Mouse (Mus musculus): ENCODE measurements around the gene Sirt4.

The Sirt4 gene

DNA sequence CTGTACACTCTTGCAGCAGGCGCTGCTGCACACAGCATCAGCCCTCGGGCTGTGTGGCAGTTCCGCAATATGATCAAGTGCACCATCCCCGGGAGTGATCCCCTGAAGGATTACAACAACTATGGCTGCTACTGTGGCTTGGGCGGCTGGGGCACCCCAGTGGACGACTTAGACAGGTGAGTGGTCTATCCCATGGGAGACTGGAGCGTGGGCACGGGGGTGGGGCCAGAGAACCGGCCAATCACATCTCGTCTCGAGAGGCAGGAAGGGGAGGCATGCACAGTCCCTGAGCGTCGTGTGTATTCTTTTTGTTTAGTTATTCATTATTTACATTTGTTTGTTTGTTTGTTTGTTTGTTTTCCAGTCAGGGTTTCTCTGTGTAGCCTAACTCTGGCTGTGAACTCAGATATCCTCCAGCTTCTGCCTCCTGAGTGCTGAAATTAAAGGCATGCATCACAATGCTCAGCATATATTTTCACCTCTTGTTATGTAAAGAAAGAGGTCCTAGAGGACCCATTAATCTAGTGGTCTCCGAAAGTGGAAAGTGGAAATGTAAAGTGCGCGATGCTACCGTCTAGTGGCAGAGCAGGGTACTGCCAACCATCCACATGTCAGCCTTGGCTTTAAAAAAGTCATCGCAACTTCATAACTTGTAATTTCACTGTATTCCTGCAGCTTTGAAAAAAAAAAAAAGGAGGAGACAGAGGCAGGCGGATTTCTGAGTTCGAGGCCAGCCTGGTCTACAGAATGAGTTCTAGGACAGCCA, 13.6 kb downstream of the Sirt4 start:
- DNase-seq (ENCODE audit: low read depth, low spot score), result peak; percentile 63

DNA sequence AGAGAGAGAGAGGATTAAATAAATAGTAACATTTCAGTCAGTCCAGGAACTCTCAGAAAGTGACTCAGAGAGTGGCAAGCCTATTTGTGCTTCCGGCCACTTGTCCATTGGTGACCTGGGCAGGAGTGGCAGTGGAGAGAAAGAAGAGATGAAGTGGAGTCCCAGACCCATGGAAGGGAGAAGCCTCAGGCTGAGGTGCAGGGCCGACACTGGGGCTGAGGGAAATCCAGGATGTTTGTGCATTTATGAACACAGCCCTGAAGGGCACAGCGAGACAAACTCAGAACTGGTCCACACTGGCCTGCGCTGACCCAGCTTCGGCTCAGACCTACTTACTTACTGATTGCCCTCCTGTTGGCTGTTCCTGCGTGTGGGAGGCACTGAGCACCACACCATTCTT, 14.7 kb downstream of the Sirt4 start:
- no peak for DNase-seq (ENCODE audit: low read depth, low spot score)

DNA sequence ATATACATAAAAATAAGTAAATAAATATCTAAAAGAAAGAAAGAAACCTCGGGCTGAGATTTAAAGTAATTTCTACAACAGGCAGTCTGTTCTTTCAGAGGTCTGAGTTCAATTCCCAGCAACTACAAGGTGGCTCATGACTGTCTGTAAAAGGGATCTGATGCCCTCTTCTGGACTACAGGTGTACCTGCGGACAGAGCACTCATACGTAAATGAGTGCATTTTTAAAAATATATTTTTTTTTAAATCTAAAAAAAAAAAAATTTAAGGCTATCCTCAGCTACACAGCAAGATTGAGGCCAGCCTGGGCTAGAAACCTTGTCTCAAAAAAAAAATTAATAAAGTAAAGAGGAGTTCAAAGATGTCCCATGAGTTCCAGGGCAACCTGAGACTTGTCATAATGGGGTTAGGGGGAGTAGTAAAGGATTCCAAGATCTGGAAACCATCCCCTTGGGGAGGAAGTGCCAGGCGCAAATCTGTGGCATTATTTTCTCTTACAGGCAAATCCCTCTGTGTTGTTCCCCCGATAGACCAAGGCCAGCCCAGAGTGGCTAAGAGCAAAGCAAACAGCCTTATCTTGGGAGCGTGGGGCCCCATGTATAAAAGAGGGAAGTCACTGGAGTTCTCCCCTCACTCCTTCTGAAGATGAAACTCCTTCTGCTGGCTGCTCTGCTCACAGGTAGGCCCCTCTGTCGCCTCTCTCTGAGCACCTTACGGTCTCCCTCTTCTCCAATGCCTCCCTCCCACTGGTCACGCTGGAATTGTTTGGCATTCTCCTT, 18.7 kb downstream of the Sirt4 start, which contains the start of gene Pla2g1b:
Gene Pla2g1b, plus strand, starts transcription at position 621 of the 779 bp plus-strand sequence.
- peak; percentile 52 for DNase-seq (ENCODE audit: low read depth, low spot score)

DNA sequence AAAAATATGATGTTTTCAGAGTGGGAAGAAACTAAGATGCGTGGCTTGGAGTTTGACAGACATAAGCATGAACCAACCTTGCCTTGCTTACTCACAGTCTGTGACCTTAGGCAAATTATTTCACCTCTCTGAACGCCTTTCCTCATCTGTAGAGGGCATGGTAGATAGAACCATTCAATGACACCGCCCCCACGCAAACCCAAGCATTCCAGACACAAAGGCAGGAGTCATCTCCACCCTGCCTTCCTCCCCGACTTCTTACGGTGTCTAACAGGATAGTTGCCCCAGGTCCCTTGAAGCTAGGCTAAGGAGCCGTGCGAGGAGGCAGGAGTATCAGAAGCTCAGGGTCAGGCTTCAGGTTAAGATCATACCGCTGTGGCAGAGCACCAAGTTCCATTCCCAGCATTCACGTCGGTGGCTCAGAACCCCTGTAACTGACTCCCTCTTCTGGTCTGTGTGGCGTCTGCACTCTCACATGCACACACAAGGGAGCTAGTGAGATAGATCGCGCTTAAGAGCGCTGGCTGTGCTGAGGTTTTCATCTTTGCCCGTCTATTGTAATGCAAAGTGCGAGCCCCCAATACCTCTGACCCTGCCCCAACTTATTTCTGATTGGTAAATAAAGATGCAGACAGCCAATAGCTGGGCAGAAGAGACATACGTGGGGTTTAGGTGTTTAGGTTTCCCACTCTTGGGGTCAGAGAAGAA, 20.0 kb downstream of the Sirt4 start:
- DNase-seq (ENCODE audit: low read depth, low spot score), result no peak

DNA sequence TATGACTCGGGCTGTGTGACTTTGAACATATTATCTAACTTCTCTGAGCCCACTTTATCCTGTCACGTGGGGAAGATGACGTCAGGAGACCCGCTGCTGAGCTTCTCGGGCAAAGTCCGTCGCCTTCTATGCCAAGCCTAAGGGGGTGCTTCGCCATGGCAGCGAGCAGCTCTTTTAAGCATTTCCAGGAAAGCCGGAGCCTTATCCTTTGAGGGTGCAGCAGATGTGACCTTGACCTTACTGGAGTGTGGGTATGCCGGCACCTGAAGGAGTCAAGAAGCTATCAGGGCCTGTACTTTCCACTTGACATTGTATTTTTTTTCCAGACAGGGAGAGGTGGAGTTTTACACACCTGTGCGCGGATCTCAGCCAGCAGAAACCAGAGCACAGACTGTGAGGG, 25.6 kb downstream of the Sirt4 start:
- no peak for DNase-seq (ENCODE audit: low read depth, low spot score)

DNA sequence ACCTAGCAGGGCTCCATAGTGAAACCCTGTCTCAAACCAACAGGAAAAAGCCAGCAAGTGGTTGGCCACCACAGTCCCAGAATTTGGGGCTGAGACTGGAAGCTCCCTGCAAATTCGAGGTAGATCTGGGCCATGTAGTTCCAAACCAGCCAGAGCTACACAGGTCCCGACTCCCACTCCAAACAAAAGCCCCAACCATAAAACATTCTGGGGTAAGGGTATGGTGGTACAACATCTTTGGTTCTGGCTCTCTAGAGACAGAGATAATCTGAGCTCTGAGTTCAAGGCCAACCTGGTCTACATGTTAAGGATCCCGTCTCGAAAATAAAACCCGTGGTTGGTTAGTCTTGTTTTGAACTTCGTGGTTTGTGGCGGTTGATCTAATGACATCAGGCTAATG, 28.7 kb downstream of the Sirt4 start:
- no peak for DNase-seq (ENCODE audit: low read depth, low spot score)

DNA sequence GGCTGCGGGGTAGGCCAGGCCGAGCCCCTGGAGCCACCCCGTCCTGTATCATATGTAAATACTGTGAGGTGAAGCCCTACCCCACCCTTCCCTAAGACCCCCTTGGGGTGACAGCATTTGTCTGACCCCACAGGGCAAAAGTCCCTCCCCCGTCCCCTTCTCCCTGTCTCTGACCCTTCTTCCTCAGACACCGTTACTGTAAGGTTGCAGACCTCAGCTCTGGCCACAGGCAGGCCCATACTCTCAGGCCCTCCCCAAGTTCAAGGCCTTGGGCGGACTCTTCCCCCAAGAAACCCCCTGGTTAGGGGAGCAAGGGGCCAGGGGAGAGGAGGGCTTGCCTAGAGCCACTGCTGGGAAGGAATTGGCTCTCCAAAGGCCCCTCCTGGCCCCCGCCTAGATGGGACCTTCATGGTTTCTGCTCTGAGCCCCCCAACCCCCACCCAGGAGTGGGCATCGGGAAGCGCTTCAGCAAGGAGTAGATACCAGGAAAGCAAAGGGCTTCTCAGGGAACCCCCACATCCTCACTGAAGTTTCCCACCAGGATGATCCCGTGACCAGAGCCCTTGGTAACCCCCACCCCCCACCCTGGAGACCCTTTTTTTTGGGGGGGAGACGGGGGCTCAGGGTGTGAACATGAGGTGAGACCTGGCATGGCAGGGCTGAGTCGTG, 30.0 kb downstream of the Sirt4 start:
- DNase-seq (ENCODE audit: low read depth, low spot score), result no peak

DNA sequence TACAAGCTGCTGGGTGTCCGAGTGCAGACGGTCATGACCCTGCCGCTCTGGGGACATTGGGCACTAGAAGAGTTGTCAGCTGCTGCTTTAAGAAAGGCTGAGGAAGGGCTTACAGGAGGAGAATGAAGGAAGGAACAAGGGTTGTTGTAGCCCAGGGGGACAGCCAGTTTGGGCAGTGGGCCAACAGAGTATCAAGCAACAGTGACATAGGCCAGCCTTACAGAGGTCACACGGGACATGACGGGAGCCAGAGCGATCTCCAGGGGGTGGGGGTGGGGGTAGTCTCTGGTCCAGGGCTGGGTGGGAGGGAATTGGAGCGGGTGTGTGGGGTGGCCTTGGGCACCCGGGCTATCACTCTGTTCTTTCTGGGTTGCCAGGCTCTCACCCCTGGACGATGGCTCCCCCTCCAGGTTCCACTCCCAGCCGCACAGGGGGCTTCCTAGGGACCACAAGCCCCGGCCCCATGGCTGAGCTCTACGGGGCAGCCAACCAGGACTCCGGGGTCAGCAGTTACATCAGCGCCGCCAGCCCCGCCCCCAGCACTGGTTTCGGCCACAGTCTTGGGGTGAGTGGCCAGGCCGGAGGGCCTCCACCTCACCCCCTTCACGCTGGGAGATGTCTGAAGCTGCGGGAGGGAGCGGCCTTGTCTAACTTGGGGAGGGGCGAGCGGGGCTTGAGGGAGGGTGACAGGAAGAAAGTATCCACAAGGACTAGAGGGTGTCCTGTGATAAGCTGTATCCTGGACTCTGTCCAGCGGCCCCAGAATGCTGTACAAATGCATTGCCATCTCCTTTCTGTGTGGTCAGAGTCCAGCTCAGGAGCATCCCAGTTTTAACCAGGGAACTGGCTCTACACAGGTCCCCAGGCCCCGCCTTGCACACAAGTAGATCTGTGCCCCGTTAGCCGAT, 33.9 kb downstream of the Sirt4 start:
- DNase-seq (ENCODE audit: low read depth, low spot score), result no peak

DNA sequence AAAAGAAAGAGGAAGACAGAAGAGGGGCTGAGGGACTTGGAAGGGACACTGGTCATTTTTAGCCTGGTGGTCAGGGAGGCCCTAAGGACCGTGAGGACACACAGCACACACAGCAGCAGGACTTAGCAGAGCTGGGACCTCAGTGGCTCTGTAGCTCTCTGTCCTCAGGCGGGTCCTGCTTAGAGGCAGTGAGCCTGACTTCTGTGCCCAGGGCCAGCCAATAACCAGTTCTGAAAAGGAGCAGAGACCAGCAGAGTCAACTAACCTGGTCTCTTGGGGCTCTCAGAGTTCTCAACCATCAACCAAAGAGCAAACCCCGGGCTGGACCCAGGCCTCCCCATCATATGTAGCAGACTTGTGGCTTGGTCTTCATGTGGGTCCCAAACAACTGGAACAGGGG, 35.3 kb downstream of the Sirt4 start:
- DNase-seq (ENCODE audit: low read depth, low spot score), result no peak

DNA sequence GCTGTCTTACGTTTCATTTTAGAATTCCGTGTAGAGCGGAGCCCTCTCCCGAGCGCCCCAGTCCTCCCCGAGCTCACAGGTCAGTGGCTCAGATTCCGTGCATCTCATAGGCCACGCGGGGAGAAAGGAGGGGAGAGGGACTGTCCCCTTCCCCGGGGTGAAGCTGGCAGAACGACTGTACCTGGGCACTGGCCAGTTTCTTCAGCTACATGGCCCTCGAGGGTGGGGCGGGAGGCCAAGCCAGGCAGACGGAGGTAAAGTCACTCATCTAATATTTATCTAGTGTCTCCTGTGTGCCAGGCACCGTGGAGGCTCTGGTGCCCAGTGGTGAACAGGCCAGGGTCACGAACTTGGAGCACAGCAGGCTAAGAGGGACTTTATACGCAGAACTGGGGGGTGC, 37.4 kb downstream of the Sirt4 start:
- no peak for DNase-seq (ENCODE audit: low read depth, low spot score)

DNA sequence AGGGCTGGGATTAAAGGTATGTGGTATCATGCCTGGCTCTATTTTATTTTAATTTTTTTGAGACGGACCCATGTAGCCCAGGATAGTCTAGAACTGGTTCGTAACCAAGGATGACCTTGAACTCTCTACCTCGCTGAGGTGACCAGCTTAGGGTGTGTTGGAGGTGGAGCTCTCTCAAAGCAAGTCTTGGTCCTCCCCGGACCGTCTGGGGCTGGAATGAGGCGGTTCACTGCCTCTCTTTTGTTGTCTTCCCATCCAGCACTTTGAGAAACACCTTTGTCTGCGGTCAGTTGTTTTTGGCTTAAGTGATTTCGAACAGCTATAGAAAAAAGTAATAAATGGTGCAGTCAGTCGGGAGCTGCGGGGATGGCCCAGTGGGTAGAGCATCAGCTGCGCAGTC, 40.4 kb downstream of the Sirt4 start:
- no peak for DNase-seq (ENCODE audit: low read depth, low spot score)

DNA sequence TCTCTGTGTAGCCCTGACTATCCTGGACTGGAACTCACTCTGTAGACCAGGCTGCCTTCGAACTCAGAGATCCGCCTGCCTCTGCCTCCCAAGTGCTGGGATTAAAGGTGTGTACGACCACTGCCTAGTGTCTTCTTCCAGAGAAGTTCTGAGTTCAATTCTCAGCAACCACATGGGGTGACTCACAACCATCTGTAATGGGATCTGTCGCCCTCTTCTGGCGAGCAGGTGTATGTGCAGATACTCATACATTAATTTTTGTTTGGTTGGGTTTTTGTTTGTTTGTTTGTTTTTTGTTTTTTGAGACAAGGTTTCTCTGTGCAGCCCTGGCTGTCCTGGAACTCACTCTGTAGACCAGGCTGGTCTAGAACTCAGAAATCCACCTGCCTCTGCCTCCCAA, 41.9 kb downstream of the Sirt4 start:
- peak; percentile 54 for DNase-seq (ENCODE audit: low read depth, low spot score)

DNA sequence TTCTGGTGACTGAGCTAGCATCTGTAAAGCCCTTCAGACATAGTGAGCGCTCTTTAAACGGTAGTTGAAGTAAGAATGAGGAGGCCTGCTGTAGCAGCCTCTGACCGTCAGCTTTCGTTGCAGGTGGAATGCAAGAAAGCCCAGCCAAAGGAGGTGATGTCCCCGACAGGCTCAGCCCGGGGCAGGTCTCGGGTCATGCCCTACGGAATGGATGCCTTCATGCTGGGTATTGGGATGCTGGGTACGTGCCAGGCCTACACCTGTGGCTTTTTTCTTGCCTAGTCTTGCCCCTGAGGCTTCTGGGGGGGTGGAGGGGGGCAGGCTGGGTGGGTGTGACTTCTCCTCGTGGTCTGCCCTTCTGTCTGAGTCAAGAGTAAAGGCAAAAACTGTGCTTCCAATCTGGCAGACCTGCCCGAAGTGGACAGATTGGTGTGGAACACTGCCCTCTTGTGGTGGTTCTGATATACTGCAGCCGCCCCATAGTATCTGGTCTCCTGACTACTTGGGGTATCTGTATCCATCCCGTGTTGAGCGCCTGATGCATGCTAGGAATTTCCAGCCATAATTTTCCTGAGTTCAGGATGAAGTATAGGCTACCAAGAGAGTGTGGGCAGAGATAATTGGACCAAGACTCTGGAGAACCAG, 43.2 kb downstream of the Sirt4 start:
- peak; percentile 91 for DNase-seq (ENCODE audit: low read depth, low spot score)

DNA sequence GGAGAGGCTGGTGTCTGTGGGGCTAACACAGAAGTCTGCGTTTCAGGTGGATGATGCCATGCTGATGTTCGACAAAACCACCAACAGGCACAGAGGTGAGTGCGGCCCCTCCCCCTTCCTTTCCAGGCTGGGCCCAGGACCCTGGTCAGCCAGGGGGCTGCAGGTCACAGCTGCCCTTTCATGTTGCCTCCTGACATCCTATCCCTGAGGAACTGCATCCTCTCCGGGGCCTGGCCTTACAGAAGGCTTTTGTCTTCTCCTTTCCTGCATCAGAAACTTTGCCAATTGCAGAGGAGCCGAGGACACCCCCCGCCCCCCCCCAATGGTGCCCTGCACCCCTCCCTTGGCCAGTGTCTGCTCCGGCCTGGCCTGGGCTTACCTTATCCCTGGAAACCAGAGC, 45.9 kb downstream of the Sirt4 start:
- no peak for DNase-seq (ENCODE audit: low read depth, low spot score)

DNA sequence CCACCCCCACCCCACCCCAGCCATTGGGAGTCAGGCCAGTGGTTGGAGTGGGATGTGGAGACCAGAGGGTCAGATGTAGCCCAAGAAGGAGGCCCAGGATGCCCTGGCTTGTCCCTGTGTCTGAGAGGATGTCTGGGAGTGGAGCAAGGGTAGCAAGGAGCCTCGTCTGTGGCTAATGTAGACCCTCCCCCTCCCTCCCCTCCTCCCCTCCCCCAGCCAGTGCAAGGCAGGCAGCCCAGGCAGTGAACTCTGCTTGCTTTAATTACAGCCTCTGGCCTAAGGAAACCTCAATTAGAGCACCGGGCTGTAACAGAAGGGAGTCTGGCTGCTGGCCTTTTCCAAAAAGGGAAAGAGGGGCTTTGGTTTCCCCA, 46.6 kb downstream of the Sirt4 start:
- DNase-seq (ENCODE audit: low read depth, low spot score), result no peak

DNA sequence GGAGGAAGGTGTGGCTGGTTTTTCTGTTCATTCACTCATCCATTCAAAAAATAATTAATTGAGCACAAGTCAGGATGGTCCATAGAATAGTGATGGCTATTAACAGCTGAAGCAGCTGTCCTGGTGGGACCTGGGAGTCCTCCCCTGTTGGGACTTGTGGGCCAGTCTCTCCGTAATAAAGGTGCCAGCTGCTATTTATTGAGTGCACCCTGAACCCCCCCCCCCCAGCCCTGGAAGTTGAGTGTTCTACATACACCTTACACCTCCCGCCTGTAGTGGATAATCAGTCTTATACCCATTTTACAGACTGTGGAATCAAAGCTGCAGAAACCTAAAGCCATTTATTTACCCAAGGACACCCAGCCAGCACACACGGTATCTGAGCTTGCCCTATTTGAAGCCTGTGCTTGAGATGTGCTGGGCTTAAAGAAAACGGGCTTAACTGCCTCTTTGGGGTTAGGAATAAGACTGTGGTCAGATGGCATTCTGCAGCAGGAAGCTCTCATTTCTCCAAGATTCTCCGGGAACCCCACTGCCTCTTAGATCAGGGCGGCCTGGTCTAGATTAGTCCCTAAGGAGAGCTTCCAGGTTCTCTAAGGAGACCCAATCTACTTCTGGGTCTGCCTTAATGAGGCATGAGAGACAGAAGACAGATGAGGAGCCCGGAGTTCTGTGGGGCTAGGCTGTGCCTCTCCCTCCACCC, 47.1 kb downstream of the Sirt4 start:
- no peak for DNase-seq (ENCODE audit: low read depth, low spot score)

DNA sequence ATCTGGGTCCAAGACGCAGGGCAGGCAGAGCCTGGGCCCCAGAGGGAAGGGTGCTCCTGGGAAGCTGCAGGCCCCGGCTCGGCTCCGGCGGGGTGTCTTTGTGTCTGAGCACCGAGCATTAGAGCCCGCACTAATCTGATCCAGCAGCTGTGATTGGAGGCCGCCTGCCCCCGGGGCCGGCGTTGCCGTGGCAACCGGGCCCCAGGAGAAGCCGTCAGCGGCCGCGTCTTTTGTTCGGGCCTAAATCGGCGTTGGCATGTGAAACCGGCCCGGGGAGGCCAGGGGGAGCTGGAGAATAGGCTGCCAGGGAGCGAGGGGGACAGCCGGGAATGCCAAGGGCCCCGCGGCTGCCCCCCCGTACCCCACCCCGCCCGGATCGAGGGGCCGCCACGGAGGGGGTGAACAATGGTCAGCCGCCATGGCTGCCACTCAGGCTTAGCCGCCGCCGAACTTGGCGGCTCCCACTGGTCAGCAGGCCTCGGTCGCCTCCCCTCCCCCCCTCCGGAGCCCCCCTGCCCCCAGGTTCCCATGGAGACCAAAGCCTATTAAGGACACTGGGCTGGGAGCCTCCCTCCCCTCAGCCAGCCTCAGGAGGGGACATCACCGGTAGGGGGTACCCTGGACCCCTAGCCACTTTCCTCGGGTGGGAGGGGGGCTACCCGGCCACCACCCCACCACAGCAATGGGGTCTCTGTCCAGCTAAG, 48.0 kb downstream of the Sirt4 start:
- DNase-seq (ENCODE audit: low read depth, low spot score), result no peak

DNA sequence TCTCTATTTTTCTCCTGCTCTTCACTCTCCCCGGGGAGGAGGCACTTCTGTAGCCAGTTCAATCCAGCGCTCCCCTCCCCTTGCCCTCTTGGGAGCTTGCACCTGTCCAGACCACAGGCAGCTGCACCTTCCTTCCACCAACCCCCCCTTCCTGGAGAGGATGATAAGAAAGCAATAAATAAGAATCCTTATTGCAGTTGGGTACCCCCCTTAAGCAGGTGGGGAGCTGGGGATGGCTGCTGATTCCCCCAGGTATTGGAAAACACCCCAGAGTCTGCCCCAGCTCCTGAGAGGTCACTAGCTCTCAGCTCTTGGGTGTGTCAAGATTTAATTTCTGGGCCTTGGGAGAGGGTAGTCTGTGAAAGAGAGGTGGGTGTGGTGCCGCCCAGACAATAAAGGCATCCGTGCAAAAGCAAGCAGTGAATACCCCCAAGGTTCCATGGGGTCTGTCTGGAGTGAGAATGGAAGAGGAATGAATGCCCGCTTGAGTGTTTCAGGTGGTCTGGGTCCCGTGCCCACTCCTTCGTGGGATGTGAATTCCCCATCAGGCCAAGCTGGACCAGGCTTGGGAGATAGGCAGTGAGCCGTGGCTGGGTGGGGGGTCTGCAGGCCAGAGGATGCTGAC, 48.7 kb downstream of the Sirt4 start:
- no peak for DNase-seq (ENCODE audit: low read depth, low spot score)
